Mouse (Mus musculus) spleen, adult 2 months (tissue): ENCODE results near the gene Got1.

Experiments
- CTCF ChIP-seq: fragments of 200-500 bp; IDR thresholded peaks from 2 replicates; pipeline ENCODE4 v1.5.1; 2011; ENCODE audit warnings: mild to moderate bottlenecking, inconsistent platforms; ENCODE audit not compliant: insufficient read depth, insufficient read length, insufficient replicate concordance; ENCODE audit errors: extremely low read depth
- POLR2A ChIP-seq: fragments of 200-500 bp; IDR thresholded peaks from 2 replicates; pipeline ENCODE4 v1.6.1; 2011; ENCODE audit warnings: low read depth, low read length, inconsistent platforms

- TF ChIP-seq CTCF = no peak
- TF ChIP-seq POLR2A = no peak
These were observed 48.8 kb downstream of the Got1 start for GRCm38 (mm10) chr19:43475642-43476041.
